Mouse (Mus musculus): Measurements from ENCODE around the gene Mob1b.

DNA sequence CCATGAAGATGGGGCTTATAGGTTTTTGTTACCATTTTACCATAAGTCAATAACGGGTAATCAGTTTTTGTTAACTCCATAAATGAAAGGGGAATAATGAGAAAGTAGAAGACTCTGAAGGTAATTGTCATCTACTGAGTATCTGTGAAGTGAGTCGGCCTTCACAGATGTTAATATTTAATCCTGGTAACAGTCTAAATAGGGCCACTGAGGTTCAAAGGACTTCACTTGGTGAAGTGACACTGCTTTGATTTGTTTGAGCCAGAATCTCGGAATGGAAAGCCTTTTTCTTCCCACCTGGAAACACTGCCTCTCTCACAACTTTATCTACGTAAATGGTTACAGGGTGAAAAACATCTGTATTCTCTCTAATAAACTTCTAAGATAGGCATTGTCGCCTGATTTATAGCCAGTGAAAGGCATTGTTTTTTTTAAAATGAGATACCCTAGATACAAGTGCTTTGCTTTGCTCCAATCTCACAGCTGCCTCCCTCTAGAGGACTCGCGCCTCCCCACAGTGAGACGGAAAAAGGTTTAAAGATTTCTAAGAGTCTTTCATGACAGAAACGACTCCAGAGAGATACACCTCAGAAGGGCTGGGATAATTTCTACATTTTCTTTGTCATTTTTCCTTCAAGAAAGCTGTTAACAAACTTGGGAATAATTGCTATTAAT is 75.4 kb downstream of the Mob1b start:
- TF ChIP-seq CTCF (IDR thresholded peaks at IDR 0.05) (no peak), EP300 (IDR thresholded peaks at IDR 0.05) (no peak)

Measured in lung, postnatal 0 days (tissue).